Mouse (Mus musculus): Measurements from ENCODE around the gene Olfr1357. TPM values are rescaled to one million over a fixed set of nuclear protein-coding genes. Genes with fewer than 3 reads are reported as not detected.

Gene Olfr1357
- polyA plus RNA-seq, 1 experiment from 2014 or later, result not detected

GRCm38 (mm10) chr10:78573226-78573625, 44.6 kb downstream of the Olfr1357 start:
- WGBS, result 74% methylated on average over 3 of the region's 3 CpGs
- H3K9me3 ChIP-seq (ENCODE audit: low read depth, low read length), result no peaks in the 10 kb centered on the region
- H3K4me2 ChIP-seq, result no peak overlapping the region
- H3K4me1 ChIP-seq (ENCODE audit: insufficient read depth), result peaks cover 7% of the 10 kb centered on the region; the same call in 1 of the 2 replicates
- peaks cover 8% of the 10 kb centered on the region; the same call in 1 of the 2 replicates for H3K36me3 ChIP-seq (ENCODE audit: insufficient read depth)
- H3K4me3 ChIP-seq (ENCODE audit: low read depth, low read length), result no peak overlapping the region
- no peaks in the 10 kb centered on the region for H3K27me3 ChIP-seq (ENCODE audit: insufficient read depth, low read length)
- no peak for TF ChIP-seq CTCF (IDR thresholded peaks at IDR 0.05; ENCODE audit: low read depth)
- no peak overlapping the region for H3K9ac ChIP-seq
- DNase-seq, result no peak
- ATAC-seq (ENCODE audit: insufficient read depth), result no peak
- no peak overlapping the region for H3K27ac ChIP-seq (ENCODE audit: low read depth)

DNA sequence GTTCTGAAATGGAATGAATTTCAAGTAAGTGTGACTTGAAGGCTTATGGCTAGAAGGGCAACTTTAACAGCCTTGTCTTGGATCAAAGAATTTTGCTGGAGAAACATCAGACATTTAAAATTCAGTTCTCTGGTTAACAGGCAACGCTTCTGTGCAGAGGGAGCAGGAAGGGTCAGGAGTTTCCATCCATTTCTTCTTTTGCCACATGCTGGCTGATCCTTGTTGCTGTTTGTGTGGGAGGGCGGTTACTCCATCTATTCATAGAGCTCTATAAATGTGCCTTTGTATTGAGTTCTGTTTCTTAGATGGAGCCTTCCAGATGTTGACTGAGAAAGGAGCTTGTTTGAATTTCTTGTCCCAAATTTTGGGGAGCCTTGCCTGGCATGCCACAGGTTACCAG, 47.0 kb downstream of the Olfr1357 start:
- Histone ChIP-seq H3K4me3 (ENCODE audit: low read depth, low read length) (no peak overlapping the region), H3K27me3 (ENCODE audit: insufficient read depth, low read length) (no peaks in the 10 kb centered on the region), H3K36me3 (ENCODE audit: insufficient read depth) (no peaks in the 10 kb centered on the region), H3K9ac (no peak overlapping the region), H3K4me2 (no peak overlapping the region), H3K9me3 (ENCODE audit: low read depth, low read length) (no peaks in the 10 kb centered on the region), H3K4me1 (ENCODE audit: insufficient read depth) (peaks cover 7% of the 10 kb centered on the region; the same call in 1 of the 2 replicates), H3K27ac (ENCODE audit: low read depth) (no peak overlapping the region)
- 50% methylated on average over 2 of the region's 2 CpGs for WGBS
- ATAC-seq (ENCODE audit: insufficient read depth), result no peak
- DNase-seq, result peak; percentile 33
- TF ChIP-seq CTCF (IDR thresholded peaks at IDR 0.05; ENCODE audit: low read depth), result no peak

GRCm38 (mm10) chr10:78570416-78570815, 47.5 kb downstream of the Olfr1357 start:
- TF ChIP-seq CTCF (IDR thresholded peaks at IDR 0.05; ENCODE audit: low read depth), result no peak
- 53% methylated on average over 6 of the region's 6 CpGs for WGBS
- Histone ChIP-seq H3K36me3 (ENCODE audit: insufficient read depth) (no peaks in the 10 kb centered on the region), H3K27ac (ENCODE audit: low read depth) (no peak overlapping the region), H3K4me3 (ENCODE audit: low read depth, low read length) (no peak overlapping the region), H3K4me1 (ENCODE audit: insufficient read depth) (peaks cover 3% of the 10 kb centered on the region; the same call in 1 of the 2 replicates), H3K9ac (no peak overlapping the region), H3K9me3 (ENCODE audit: low read depth, low read length) (no peaks in the 10 kb centered on the region), H3K4me2 (no peak overlapping the region), H3K27me3 (ENCODE audit: insufficient read depth, low read length) (no peaks in the 10 kb centered on the region)
- ATAC-seq (ENCODE audit: insufficient read depth) (no peak), DNase-seq (no peak)

DNA sequence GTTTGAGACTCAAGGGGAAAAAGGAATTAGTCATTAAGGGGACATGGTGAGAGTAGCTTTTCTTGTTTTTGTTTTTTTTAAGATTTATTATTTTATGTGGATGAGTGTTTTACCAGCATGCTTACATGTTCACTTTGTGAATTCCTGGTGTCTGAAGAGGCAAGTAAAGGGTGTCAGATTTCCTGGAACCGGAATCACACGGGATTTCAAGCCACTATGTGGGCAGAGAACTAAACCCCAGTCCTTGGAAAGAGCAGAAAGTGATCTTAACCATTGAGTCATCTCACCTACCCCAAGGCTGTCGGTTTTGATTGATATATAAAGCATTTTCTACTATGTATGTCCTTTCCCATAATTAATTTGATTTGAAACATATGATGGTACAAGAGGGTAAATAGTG, 48.2 kb downstream of the Olfr1357 start:
- H3K4me3 ChIP-seq (ENCODE audit: low read depth, low read length), result no peak overlapping the region
- no peaks in the 10 kb centered on the region for H3K9me3 ChIP-seq (ENCODE audit: low read depth, low read length)
- ATAC-seq (ENCODE audit: insufficient read depth) (no peak), DNase-seq (no peak)
- TF ChIP-seq CTCF (IDR thresholded peaks at IDR 0.05; ENCODE audit: low read depth), result no peak
- H3K4me1 ChIP-seq (ENCODE audit: insufficient read depth), result no peaks in the 10 kb centered on the region
- WGBS, result 51% methylated on average over 3 of the region's 3 CpGs
- H3K9ac ChIP-seq, result no peak overlapping the region
- no peaks in the 10 kb centered on the region for H3K27me3 ChIP-seq (ENCODE audit: insufficient read depth, low read length)
- H3K27ac ChIP-seq (ENCODE audit: low read depth), result no peak overlapping the region
- H3K4me2 ChIP-seq, result no peak overlapping the region
- no peaks in the 10 kb centered on the region for H3K36me3 ChIP-seq (ENCODE audit: insufficient read depth)

- H3K4me2 ChIP-seq, result no peak overlapping the region
- H3K27ac ChIP-seq (ENCODE audit: low read depth), result no peak overlapping the region
- H3K27me3 ChIP-seq (ENCODE audit: insufficient read depth, low read length), result no peaks in the 10 kb centered on the region
- H3K9ac ChIP-seq, result no peak overlapping the region
- no peak for ATAC-seq (ENCODE audit: insufficient read depth)
- H3K36me3 ChIP-seq (ENCODE audit: insufficient read depth), result no peaks in the 10 kb centered on the region
- no peak for TF ChIP-seq CTCF (IDR thresholded peaks at IDR 0.05; ENCODE audit: low read depth)
- no peaks in the 10 kb centered on the region for H3K4me1 ChIP-seq (ENCODE audit: insufficient read depth)
- DNase-seq, result no peak
- no peaks in the 10 kb centered on the region for H3K9me3 ChIP-seq (ENCODE audit: low read depth, low read length)
- H3K4me3 ChIP-seq (ENCODE audit: low read depth, low read length), result no peak overlapping the region
- WGBS, result 86% methylated on average over 3 of the region's 3 CpGs
Measured at GRCm38 (mm10) chr10:78569191-78569590, 48.7 kb downstream of the Olfr1357 start.

DNA sequence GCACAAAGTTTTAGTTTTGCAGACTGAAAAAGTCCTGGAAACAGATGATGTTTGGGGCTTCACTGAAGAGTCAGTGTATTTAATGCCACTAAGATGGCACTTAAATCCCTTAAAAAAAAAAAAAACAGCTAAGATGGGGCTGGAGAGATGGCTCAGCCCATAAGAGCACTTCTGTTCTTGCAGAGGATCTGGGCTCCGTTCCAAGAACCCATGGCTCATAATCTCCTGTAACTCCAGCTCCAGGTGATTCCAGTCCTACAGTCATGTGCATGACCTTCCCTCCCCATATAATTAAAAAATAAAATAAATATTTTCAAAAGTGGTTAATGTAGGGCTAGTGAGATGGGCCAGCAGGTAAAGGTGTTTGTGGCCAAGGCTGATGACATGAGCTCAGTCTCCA, 52.8 kb downstream of the Olfr1357 start:
- DNase-seq, result no peak
- no peaks in the 10 kb centered on the region for H3K27me3 ChIP-seq (ENCODE audit: insufficient read depth, low read length)
- 64% methylated on average over 1 of the region's 1 CpGs for WGBS
- no peak for ATAC-seq (ENCODE audit: insufficient read depth)
- H3K4me1 ChIP-seq (ENCODE audit: insufficient read depth), result no peaks in the 10 kb centered on the region
- H3K27ac ChIP-seq (ENCODE audit: low read depth), result no peak overlapping the region
- no peak for TF ChIP-seq CTCF (IDR thresholded peaks at IDR 0.05; ENCODE audit: low read depth)
- H3K4me2 ChIP-seq, result no peak overlapping the region
- H3K36me3 ChIP-seq (ENCODE audit: insufficient read depth), result no peaks in the 10 kb centered on the region
- no peak overlapping the region for H3K4me3 ChIP-seq (ENCODE audit: low read depth, low read length)
- H3K9me3 ChIP-seq (ENCODE audit: low read depth, low read length), result no peaks in the 10 kb centered on the region
- H3K9ac ChIP-seq, result no peak overlapping the region

Other genes with a start within 250 kb of the Olfr1357 start
- gene Rrp1, start 205.0 kb downstream of the Olfr1357 start, polyA plus RNA-seq (2014; fragmentation: Nextera tagmentation; extraction: Ambion mirVana), result 239 and 249 TPM in 2 replicates
- 201 and 211 TPM in 2 replicates for gene Cstb, start 192.4 kb downstream of the Olfr1357 start, polyA plus RNA-seq (2014; fragmentation: Nextera tagmentation; extraction: Ambion mirVana)
- 5.9 and 6.9 TPM in 2 replicates for gene Pdxk, start 153.1 kb downstream of the Olfr1357 start, polyA plus RNA-seq (2014; fragmentation: Nextera tagmentation; extraction: Ambion mirVana)
- gene Olfr1358, start 100.6 kb downstream of the Olfr1357 start, polyA plus RNA-seq (2014; fragmentation: Nextera tagmentation; extraction: Ambion mirVana), result not detected in 2 replicates
- 33.2 and 33.3 TPM in 2 replicates for gene Ilvbl, start 43.7 kb downstream of the Olfr1357 start, polyA plus RNA-seq (2014; fragmentation: Nextera tagmentation; extraction: Ambion mirVana)
- gene Syde1, start 26.1 kb downstream of the Olfr1357 start, polyA plus RNA-seq (2014; fragmentation: Nextera tagmentation; extraction: Ambion mirVana), result 27.3 and 29.3 TPM in 2 replicates
- gene Casp14, start 100.2 kb upstream of the Olfr1357 start, polyA plus RNA-seq (2014; fragmentation: Nextera tagmentation; extraction: Ambion mirVana), result not detected in 2 replicates
- gene Ccdc105, start 135.0 kb upstream of the Olfr1357 start, polyA plus RNA-seq (2014; fragmentation: Nextera tagmentation; extraction: Ambion mirVana), result 0.18 and 0.21 TPM in 2 replicates
- 0.77 and 1.1 TPM in 2 replicates for gene Slc1a6, start 162.4 kb upstream of the Olfr1357 start, polyA plus RNA-seq (2014; fragmentation: Nextera tagmentation; extraction: Ambion mirVana)
- gene Olfr1356, start 234.1 kb upstream of the Olfr1357 start, polyA plus RNA-seq (2014; fragmentation: Nextera tagmentation; extraction: Ambion mirVana), result not detected in 2 replicates